Mouse (Mus musculus) testis, postnatal 14 days (tissue): ENCODE measurements around the gene Chrm4.

Experiments
- DNase-seq: peaks from one replicate; pipeline ENCODE4 v3.0.0; 2021; ENCODE audit warnings: low spot score

The Chrm4 gene

GRCm38 (mm10) chr2:91963443-91963932 lies 36.4 kb downstream of the Chrm4 start:
- peak; percentile 93 for DNase-seq

GRCm38 (mm10) chr2:91964610-91965204 lies 37.7 kb downstream of the Chrm4 start:
- no peak for DNase-seq

- DNase-seq, result no peak
Observed at GRCm38 (mm10) chr2:91965417-91965816, 38.4 kb downstream of the Chrm4 start.

GRCm38 (mm10) chr2:91966367-91966766 lies 39.3 kb downstream of the Chrm4 start:
- no peak for DNase-seq

DNA sequence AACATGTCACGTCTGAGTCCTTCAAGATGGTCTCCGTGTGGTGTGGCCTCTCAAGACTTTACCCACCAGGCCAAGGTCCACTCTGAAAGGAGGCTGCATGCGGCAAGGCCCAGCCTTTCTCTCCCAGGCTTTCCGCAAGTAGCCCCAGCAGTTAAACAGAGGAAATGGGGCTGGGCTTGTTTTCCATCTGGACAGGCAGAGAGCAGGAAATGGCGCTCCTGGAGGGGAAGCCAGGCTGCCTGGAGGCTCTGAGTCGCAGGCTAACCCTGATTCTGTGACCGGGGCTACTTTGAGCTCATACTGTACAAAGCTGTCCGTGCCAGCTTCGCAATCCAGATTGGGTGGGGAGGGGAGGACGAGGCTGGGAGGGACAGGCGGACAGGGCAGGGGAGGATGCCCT lies 40.9 kb downstream of the Chrm4 start:
- no peak for DNase-seq

DNA sequence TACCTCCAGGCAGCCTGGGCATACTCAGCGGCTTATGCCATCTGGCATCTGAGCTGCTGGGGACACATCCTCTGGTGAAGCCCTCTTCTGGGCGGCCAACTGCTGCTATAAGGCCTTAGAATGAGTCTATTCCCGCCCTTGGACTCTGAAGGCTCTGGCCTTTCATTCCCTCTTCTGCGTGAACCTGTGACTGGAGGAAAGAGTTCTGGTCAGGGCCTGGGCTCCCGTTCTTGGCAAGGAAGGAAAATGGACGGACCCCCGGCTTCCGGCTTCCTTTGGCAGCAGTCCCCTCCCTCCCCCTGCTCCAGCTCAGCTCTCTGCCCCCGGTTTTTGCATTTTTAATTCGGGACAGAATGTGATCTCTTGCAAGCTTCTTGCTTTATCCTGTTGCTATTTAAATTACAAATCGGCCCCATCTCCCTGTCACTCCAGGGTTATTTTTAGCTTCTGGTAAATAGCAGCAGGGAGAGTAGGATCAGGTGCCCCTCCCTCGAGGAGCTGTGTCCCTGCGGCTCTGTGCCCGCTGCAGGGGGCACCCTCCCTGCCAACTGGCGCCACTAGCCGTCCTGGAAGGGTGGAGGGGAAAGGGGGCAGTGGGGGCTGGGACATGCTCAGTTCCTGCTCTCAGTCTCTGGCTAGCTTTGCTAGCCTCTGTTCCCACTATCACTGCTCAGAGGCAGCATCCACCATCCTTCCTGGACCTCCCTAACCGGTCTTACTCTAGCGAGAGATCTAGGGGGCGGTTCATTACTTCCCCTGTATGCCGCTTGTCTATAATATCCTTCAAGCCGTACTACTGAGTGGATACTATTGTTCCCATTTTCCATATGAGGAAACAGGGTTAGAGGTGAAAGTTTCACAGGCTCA lies 44.4 kb downstream of the Chrm4 start:
- DNase-seq, result no peak

- DNase-seq, result no peak
Observed at GRCm38 (mm10) chr2:91972121-91972566, 45.1 kb downstream of the Chrm4 start.

GRCm38 (mm10) chr2:91973416-91974135 lies 46.5 kb downstream of the Chrm4 start:
- no peak for DNase-seq

DNA sequence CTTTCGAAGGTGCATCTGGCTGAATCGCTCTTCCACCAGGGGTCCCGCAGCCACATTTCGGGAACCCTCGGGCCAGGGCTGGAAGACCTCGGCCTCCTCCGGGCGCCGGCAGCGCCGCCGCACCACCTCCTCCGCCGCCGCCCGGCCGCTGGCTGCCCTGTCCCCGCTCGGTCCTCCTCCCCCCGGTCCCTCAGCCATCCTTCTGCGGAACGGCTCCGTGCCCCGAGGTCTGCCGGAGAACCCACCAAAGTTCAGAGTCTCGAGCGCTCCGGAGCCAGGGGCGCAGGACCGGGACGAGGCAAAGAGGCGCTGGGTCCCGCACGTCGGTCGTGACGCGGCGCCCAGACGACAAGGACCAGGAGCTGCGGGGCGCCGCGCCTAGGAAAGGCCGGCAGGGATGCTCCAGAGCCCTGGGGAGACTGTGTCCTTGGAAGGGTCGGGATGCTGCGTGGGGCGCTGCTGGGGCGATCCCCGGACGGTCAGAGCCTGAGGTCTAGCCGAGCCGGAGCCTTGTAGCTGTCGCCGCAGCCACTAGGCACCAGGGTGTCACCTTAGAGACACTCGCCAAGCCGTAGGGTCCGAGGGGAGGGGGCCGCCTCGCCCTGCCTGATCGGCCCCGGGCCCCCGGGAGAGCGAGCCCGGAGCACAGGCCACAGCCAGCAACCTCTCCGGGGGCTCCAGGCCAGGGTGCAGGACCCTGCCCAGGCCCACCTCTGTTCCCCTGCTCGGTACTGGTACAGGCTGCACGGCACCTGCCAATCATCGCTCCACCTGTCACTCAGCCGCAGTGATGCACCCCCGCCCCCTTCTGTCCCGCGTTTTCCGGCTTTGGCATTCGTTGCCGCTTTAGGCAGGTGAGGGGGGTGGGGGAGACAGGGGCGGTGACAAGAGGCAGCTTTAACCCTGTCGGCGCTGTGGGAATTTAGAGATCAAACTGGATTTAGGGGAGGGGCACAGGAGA lies 48.8 kb downstream of the Chrm4 start, which contains the start of gene Dgkz:
Gene Dgkz (minus strand): TSS at position 284 of the 961 bp plus-strand sequence.
- DNase-seq, result no peak

DNA sequence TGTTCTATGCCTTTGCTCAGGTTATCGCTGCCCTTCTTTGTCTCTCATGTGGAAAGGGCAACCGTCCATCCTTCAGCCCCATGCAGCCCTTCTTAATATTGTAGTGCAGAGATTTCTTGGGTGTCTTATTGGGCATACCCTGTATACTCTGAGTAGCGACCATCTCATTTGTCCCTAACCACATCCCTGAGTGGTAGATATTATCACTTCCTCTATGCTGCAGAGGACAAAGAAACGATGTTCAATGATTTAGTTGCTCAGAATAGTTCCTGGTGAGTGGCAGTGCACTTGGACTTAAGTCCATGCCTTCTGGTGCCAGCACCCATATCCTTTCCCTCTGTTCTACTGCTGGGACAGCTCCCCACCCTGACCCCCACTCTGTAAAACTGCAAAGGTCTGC lies 50.9 kb downstream of the Chrm4 start:
- DNase-seq, result no peak
